Mouse (Mus musculus): ENCODE results near the gene Hist2h3c1. TPM values are rescaled to one million over a fixed set of nuclear protein-coding genes. Genes with fewer than 3 reads are reported as not detected.
A peak's percentile ranks its signal among the peaks of the same experiment; 100 is the strongest.
"Not testable (repeated sequence)": the region's sequence is repeated elsewhere in the genome, so short reads cannot be mapped to it uniquely, and the experiment has no call there.

Hist2h3c1 gene
- polyA plus RNA-seq, 1 experiment from 2014 or later = 0.64 TPM

DNA sequence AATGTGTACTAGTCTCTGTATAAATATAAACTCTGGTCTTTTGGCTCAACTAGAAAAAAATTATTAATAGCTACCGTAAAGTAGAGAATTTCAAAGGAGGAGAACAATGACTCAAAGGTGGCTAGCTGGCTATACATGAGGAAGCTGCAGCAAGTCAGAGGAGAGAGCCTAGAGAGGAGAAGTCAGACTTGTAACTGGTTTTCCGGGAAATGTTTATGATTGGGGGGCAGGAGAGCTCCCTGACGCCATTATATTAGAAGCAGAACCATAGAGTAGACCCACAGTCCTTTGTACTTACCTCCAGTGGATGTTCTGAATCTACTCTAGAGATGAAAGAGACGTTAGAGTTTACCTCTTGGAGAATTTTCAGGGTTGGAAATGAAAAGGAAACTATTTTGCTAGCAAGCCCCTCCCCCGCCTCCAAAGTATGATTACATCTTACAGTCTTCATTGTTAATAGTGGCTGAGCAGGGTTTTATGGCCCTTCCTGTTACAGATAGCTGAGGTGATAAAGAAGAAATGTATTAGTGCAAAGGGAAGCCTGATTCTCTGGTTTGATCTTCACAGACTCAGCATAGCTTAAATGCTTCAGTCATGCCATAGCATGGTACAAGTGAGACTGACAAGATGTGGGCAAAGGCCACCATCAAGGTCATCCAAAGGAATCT, 9.6 kb downstream of the Hist2h3c1 start:
- DNase-seq (ENCODE audit: low spot score) = no peak

DNA sequence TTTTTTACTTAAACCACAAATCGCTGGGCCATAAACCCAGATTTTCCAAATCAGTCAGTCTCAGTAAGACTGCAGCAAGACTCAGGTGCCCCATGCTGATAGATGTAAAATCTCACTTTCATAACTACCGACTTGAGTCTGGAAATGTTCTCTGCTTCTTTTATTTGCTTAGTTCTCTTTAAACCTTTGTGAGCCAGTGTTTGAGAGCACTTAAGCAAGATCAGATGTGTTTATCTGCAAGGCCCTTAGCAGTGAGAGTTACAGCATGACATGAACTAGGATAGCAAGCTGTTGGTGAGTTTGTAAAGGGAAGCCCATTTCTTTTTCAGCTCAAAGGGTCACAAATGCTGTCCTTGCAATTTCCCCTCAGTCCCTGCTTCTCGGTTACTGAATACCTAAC, 10.7 kb downstream of the Hist2h3c1 start:
- DNase-seq (ENCODE audit: low spot score) = no peak

DNA sequence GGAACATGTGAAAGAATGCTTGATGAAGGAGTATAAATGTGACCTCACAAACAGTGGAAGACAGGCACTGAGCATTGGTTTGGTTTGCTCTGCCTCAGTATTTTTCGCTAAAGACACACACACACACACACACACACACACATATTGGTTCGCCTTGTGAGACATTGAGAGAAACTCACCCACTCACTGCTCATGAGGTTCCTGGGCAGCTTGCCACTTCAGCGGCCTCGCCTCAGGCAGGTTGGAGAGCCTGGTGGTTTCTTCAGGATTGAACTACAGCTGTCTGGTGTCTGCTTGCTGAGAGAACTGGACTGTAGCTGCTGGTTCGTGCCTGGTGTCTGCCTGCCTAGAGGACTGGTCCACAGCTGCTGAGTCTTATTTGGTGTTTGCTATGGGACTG, 13.7 kb downstream of the Hist2h3c1 start:
- DNase-seq (ENCODE audit: low spot score) = no peak

DNA sequence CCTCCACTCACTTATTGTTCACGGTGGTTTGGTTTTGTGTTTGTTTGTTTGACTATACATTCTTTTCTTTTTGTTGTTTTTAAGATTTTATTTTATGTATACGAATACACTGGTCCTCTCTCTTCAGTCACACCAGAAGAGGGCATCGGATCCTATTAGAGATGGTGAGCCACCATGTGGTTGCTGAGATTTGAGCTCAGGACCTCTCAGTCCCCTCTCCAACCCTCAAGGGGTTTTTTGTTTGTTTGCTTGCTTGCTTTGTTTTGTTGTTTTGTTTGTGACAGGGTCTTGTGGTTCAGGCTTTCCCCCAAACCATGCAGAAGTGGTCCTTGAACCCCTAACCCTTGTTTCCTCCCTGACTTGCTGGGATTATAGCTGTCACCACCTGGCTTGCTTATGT, 15.1 kb downstream of the Hist2h3c1 start:
- no peak for DNase-seq (ENCODE audit: low spot score)

DNA sequence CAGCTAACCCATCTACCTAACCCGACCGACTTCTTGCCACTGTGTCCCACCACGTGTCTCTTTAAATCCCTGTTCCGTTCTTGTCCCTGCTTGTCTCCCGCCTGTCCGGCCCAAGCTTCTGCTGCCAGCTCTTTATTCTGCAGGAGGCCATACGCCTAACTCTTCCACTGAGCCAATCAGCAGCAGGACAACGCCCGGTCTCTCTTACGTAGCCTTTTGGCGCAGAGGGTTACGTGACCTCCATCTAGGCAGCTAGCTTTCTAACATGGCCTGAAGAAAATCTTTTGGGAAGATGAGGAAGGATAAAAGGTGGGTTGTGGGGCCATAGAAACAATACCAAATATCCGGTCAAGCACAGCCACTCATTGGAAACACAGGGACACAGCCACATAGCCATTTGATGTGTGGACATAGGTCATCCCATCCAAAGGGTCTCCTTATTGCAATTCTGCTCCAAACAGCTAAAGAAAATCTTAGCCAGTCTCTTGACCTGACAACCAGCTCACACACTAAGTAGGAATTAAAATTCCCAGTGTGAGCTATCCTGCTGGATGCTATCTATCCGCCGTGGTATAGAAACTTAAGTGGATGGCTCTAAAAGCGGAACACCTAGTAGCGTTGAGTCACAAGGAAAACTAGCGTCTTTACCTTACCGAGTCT, 15.9 kb downstream of the Hist2h3c1 start:
- peak; percentile 60 for DNase-seq (ENCODE audit: low spot score)

DNA sequence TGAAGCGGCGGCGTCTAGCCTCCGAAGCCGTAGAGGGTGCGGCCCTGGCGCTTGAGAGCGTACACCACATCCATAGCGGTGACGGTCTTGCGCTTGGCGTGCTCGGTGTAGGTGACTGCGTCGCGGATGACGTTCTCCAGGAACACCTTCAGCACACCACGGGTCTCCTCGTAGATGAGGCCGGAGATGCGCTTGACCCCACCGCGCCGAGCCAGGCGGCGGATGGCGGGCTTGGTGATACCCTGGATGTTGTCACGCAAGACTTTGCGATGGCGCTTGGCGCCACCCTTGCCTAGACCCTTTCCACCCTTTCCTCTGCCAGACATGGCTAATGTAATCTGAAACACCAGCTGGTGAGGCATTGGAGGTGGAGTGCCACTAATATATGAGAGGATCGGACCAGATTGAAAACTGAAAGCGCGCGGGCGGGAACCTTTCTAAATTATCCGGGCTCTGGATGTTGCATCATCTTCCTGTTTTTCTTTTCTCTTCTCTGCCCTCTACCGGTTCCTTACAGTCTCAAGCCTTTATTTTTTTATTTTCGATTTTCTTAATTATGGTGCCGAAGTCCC, 16.6 kb downstream of the Hist2h3c1 start, which contains the start of gene Hist2h4:
Hist2h4 (minus strand) TSS at position 333 of the 572 bp plus-strand sequence.
- peak; percentile 94 for DNase-seq (ENCODE audit: low spot score)

DNA sequence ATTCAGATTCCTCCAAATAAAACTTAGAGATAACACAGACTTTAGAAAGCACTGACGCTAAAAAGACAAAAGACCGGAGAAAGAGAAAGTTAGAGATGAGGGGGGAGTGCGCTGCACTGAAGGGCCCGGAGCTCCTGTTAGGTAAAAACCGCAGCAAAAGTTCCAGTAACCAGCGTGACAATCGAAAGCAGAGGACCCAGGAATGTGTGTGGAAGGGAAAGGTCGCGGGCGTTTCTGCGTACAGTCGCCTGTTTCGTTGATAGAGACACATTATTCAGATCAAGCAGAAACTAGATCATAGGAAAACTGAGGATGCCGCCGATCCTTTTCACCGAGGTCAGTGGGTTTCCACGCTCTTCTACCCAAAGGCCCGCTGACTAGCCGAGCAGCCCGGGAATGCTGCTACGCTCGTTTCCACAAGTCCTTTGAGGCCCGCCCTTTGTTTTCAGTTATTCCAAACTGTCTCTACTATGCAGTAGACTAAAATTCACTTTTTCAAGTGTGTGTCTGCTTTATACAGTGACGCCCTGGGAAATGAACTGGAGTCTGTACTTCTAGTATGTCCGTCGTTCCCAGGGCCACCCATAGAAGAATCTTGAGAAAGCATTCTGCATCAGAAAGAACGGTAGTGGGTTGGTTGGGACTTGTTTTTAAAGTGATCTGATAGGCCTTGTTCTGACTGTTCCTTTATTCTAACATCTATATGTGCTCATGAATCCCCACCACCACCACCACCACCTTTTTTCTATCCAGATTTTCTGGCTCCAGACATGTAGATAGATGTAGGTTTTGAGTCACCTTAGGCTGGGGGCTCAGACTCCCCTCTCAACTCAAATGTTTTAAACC, 17.3 kb downstream of the Hist2h3c1 start:
- DNase-seq (ENCODE audit: low spot score) = peak; percentile 50

DNA sequence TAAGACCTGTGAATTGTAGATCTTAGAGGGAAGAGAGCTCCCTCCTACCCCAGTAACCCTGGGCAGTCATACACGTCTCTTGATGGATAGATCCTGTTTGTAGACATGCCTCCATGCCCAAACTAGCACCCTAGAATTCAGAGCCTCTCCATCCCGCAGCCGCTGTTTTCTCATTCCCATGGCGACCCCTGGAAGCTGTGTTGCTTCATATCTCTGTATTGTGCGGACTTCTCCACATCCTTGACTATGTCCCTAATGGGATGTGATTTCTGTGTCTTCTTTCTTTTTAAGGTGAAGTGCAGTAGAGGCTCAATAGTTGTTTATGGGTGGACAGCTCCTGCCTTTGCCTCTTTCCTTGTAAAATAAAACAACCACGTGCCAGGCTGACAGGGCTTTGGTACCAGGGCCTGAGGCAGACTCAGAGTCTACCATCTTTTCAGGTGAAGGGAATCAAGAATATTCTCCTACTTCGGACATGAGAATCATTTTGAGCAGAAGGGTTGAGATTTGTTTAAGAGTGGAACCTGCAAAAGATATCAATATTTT, 18.0 kb downstream of the Hist2h3c1 start:
- DNase-seq (ENCODE audit: low spot score) = no peak

DNA sequence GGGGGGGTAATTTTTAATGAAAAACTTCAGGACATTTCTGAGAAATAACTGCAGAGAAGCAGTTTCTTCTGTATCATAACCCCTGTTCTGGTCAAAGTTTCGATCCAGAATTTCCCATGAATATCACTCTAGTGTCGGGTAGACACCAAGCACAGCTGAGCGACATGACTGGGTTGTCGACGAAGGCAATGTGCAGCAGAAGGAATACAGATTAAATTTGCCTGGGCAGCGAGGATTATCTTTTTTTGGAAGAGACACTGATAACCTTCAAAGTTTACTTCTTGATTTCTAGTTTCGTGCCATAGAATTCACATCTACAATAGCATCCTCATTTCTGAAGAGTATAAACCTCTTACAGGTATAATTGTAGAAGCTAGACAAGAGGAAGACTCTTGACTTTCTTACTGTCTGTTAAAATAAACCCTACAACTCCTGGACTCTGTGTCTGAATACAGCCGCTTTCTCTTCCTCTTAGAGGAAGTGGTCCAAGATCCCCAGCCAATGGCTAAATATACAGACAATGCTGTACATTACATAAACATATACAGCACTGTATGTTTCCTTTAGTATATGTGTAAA, 19.7 kb downstream of the Hist2h3c1 start:
- no peak for DNase-seq (ENCODE audit: low spot score)

DNA sequence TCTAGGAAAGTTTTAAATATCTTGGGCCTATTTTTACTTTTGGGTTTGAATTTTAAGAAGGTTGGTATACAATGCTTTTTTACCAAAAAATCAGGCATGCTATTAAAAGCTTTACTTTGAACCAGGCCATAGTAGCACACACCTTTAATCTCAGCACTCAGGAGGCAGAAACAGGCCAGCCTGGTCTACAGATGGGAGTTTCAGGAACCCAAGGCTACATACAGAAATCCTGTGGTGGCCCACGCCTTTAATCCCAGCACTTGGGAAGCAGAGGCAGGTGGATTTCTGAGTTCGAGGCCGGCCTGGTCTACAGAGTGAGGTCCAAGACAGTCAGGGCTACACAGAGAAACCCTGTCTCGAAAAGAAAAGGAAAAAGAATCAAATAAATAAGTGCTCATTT, 21.1 kb downstream of the Hist2h3c1 start:
- no peak for DNase-seq (ENCODE audit: low spot score)

DNA sequence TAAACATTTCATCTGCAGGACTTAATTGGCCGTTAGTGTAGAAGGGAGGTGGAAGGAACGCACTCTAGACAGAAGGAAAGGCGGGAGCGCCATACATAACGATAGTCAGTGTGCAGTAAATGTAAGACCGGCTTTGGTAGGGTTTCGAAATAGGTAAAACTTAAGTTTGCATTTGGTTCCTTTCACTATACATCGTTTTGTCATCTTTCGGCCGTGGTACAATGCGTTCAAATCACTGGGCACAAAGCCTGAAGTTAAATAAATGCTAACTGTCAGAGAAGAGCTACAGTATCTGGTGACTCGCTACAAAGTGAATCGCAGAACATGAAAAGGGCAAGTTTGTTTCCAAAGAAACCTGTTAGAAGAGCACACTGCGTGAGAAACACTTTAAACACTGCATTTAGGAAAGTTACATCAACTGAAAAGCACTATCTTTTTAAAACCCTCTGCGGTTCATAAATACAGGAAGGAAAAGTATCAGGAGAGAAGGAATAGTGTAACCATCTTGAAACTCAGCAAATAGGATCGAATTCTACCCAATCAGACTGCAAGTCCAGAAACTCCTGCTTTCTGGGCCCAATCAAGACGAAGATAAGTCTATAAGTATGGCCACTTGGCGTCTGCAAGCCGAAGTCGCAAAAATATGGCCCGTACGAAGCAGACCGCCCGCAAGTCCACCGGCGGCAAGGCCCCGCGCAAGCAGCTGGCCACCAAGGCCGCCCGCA, 21.7 kb downstream of the Hist2h3c1 start, which contains the start of gene Hist2h3b:
Hist2h3b (plus strand) TSS at position 604 of the 725 bp plus-strand sequence.
- peak; percentile 87 for DNase-seq (ENCODE audit: low spot score)

DNA sequence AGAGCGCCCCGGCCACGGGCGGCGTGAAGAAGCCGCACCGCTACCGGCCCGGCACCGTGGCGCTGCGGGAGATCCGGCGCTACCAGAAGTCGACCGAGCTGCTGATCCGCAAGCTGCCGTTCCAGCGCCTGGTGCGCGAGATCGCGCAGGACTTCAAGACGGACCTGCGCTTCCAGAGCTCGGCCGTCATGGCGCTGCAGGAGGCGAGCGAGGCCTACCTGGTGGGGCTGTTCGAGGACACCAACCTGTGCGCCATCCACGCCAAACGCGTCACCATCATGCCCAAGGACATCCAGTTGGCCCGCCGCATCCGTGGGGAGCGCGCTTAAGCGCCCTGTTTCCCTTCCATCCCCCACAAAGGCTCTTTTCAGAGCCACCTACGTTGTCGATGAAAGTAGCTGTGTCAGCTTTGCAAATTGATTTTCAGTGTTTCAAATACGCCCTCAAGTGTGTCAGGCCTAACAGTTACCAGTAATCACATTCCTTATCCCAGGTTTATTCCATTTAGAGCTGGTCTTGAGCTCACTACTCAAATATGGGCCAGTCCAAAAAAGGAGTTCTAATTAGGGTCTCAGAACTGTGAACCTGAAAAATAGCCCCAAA, 22.4 kb downstream of the Hist2h3c1 start:
- not testable (repeated sequence) for DNase-seq (ENCODE audit: low spot score)

DNA sequence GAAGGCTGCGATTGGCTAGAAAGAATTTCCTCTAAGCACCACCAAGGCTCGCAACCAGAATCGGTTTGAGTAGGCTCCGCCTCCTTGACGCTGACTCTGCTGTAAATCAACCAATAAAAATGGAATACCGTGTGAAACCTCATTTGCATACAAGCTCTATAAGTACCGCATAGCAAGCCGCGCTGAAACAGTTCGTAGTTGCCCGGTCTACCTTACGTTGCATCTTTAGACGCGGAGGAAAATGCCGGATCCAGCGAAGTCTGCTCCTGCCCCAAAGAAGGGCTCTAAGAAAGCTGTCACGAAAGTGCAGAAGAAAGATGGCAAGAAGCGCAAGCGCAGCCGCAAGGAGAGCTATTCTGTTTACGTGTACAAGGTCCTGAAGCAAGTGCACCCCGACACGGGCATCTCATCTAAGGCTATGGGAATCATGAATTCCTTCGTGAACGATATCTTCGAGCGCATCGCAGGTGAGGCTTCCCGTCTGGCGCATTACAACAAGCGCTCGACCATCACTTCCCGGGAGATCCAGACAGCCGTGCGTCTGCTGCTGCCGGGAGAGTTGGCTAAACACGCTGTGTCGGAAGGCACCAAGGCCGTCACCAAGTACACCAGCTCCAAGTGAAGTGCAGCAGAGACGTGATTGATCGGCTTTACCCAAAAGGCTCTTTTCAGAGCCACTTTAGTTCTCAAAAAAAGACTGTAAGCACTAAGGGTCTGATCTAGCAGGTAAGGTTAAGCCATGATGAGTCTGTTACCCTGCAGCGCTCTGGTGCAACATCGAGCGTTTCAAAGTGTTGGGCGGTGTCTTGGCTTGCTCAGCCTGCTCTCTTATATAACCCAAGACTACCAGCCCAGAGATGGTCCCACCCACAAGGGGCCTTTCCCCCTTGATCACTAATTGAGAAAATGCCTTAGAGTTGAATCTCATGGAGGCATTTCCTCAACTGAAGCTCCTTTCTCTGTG, 23.3 kb downstream of the Hist2h3c1 start, which contains the start of gene Hist2h2bb:
Hist2h2bb (plus strand) TSS at position 242 of the 964 bp plus-strand sequence.
- DNase-seq (ENCODE audit: low spot score) = peak; percentile 98

DNA sequence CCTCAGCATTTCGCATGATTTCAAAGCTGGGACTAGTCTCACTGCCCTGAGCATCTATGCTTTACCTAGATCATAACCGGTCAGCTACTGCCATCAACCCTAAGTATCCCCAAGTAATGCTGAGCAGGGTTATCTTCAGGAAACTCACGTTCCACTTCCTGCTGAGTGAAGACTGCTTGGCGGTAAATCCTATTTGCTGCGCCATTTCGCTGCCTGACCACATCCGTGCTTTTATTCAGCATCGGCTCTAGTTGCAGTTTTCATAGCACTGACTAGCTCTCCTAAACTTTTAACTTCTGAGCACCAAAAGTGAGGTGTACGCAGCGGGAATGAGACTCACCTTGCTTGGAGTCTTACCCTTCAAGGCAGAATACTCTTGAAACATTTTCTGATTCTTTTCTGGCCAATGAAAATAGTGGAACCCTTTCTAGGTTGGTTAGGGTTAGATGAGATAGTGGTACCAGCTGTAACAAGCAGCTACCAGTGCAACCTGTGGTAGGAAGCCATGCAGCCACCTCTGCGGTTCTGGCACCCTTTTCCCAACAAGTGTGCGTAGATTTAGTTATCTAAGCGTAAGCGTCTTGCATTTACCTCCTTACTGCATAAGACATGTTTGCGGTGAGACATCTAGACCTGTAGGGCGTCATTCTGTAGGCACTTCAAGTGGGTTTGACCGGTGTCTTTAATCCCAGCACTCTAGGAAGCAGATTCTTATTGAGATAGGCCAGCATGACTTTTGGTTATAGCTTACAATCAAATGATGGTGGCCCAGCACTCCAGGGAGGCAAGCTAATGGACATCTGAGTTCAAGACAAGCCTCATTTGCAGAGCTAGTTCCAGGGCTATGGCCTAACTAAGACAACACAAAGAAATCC, 27.3 kb downstream of the Hist2h3c1 start:
- peak; percentile 75 for DNase-seq (ENCODE audit: low spot score)

DNA sequence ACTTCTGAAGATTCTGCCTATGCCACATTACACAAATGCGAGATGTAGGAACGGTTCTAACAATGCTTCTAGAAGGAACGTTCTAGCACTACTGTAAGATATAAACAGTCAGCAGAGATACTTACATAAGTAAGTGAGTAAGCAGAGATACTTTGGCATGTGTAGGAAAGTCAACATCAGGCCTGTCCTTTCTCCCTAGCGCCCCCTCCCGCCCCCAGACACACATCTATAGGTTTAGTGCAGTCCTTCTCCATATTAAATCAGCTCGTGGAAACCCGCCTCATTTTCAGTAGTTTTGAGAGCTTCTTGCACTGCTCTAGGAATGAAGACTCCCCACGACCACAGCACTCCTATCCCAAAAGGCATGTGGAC, 30.9 kb downstream of the Hist2h3c1 start:
- DNase-seq (ENCODE audit: low spot score) = peak; percentile 86

DNA sequence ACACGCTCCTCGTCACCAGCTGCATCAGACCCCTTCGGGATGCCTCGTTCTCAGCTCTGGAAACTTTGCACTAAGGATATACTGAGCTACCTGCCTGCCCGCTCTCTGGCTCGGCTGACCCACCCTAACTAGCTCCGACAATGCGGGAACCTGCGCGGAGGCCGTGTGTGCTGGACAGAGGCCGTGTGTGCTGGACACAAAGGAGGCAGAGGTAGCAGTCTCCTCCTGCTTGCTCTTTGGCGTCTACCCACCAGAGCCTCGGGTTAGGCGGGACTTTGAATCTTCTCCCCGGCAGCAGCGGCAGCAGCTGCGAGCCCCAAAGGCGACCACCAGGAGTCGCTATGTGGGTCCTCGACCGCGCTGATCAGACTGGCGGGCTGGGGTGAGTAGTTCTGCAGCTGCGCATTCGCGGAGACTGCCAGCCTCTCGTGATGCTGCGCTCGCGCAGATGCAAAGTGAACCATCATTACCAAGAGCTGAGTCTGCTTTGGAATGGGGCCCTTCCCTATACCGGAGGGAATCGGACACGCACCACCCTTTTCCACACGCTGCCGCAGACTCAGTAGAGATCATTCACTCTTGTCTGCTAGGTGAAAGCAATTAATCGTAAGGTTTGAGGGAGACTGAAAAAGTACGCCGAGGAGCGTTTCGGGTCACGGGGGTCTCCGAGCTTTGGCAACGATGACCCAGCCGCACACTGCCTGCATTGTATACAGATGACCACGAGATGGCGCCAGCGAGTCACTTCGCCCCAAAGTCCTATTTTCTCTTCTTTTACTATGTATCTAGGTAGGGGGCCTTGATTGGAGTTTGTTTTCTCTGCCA, 31.5 kb downstream of the Hist2h3c1 start:
- peak; percentile 93 for DNase-seq (ENCODE audit: low spot score)

DNA sequence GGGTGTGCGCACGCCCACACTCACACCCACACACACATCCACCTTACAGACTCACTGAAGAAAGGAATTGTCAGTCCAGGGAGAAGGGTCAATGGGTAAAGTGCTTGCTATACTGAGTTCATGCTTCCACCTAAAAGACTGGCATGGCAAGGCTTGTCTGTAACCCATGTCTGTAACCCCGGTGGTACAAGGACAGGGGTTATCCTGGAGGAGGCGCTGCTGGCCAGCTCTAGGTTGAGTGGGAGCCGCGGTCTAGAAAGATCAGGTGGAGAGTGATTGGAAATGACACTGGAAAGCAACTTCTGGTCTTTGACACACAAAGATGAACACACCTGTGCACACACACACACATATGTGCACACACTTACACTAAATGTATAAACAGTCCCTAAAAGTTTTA, 34.2 kb downstream of the Hist2h3c1 start:
- no peak for DNase-seq (ENCODE audit: low spot score)
